Mouse (Mus musculus): ENCODE measurements at regions not wholly inside any gene's neighbourhood (a gene's known extent, or its start where the extent isn't known, plus 50 kb on each side); places are given as distances from the start of the nearest gene placed in this dataset.

GRCm38 (mm10) chr15:67019194-67019661, 518.5 kb upstream of the Lrrc6 start:
- no peak for TF ChIP-seq POLR2A (IDR thresholded peaks at IDR 0.05; ENCODE audit: borderline replicate concordance, low read depth, low read length)
- TF ChIP-seq CTCF (IDR thresholded peaks at IDR 0.05; ENCODE audit: low read depth, low read length): no peak
